Mouse (Mus musculus) CH12.LX (cell line): ENCODE results near the gene Fam178b. TPM values are rescaled to one million over a fixed set of nuclear protein-coding genes. Genes with fewer than 3 reads are reported as not detected.

Source experiments
- DNase-seq: peaks from one replicate; pipeline ENCODE4 v3.0.0-alpha.2; 2013; ENCODE audit errors: extremely low read depth
- H3K27ac ChIP-seq: 2 replicates; pipeline ENCODE4 v1.5.1; 2012; ENCODE audit warnings: low read depth, mild to moderate bottlenecking, control low read depth, moderate library complexity; ENCODE audit not compliant: insufficient read depth
- H3K27me3 ChIP-seq: replicated peaks from 2 replicates; pipeline ENCODE3; 2012; ENCODE audit warnings: inconsistent platforms
- H3K36me3 ChIP-seq, 2 experiments: replicated peaks in 1 of 2; 2 replicates each; pipeline versions ENCODE3 to v1.6.1; 2012; ENCODE audit warnings: inconsistent platforms in 1 of 2, low read length in 1 of 2, mild to moderate bottlenecking in 1 of 2, mixed read lengths in 1 of 2, moderate library complexity in 1 of 2; ENCODE audit not compliant: control insufficient read depth in 1 of 2, insufficient read depth in 1 of 2
- H3K4me1 ChIP-seq, 2 experiments: 2 replicates each; pipeline ENCODE4 v1.6.1; 2012; ENCODE audit warnings: inconsistent platforms in 1 of 2, moderate library complexity in 1 of 2; ENCODE audit not compliant: insufficient read depth in 2 of 2, control insufficient read depth in 1 of 2
- H3K4me2 ChIP-seq: 2 replicates; pipeline ENCODE4 v1.6.1; 2012; ENCODE audit warnings: low read depth, mild to moderate bottlenecking, control low read depth; ENCODE audit not compliant: poor library complexity, insufficient read depth, severe bottlenecking
- H3K4me3 ChIP-seq, 3 experiments: fragments of 150-350 bp in 1 of 3; sonication (generic) in 1 of 3; replicated peaks in 1 of 3; 2 replicates each; pipeline versions ENCODE3 to v1.5.1; 2011 to 2012; ENCODE audit warnings: low read depth in 2 of 3, low read length in 2 of 3, mild to moderate bottlenecking in 2 of 3, moderate library complexity in 2 of 3, control low read depth in 1 of 3, improper control_type of control experiment in 1 of 3, inconsistent platforms in 1 of 3, mixed read lengths in 1 of 3; ENCODE audit not compliant: poor library complexity in 1 of 3
- H3K79me2 ChIP-seq: replicated peaks from 2 replicates; pipeline ENCODE4 v1.6.1; 2012; ENCODE audit warnings: mild to moderate bottlenecking, moderate library complexity; ENCODE audit not compliant: control insufficient read depth, poor library complexity, insufficient read depth, severe bottlenecking; ENCODE audit errors: extremely low read depth
- H3K9ac ChIP-seq: 2 replicates; pipeline ENCODE4 v1.6.1; 2012; ENCODE audit warnings: low read depth, mild to moderate bottlenecking, control low read depth, moderate library complexity; ENCODE audit not compliant: insufficient read depth
- H3K9me3 ChIP-seq: replicated peaks from 2 replicates; pipeline ENCODE3; 2012; ENCODE audit warnings: low read length, inconsistent platforms, mixed read lengths
- CHD1 ChIP-seq: IDR thresholded peaks from 2 replicates; pipeline ENCODE4 v1.6.1; 2012; ENCODE audit warnings: low read depth, low read length, improper control_type of control experiment, inconsistent platforms
- EP300 ChIP-seq: IDR thresholded peaks from 2 replicates; pipeline ENCODE4 v1.6.1; 2011; ENCODE audit warnings: low read length, improper control_type of control experiment
- ETS1 ChIP-seq: conservative IDR thresholded peaks from 2 replicates; pipeline ENCODE4 v1.6.1; 2012; ENCODE audit warnings: low read depth, mild to moderate bottlenecking, inconsistent platforms, low read length, improper control_type of control experiment, moderate library complexity
- HCFC1 ChIP-seq: IDR thresholded peaks from 2 replicates; pipeline ENCODE4 v1.6.1; 2012; ENCODE audit warnings: low read depth, mild to moderate bottlenecking, inconsistent platforms, low read length, improper control_type of control experiment
- JUN ChIP-seq: IDR thresholded peaks from 2 replicates; pipeline ENCODE4 v1.6.1; 2011; ENCODE audit warnings: low read depth, mild to moderate bottlenecking, low read length, improper control_type of control experiment, moderate library complexity; ENCODE audit not compliant: insufficient read depth
- KAT2A ChIP-seq: IDR thresholded peaks from 2 replicates; pipeline ENCODE4 v1.6.1; 2012; ENCODE audit warnings: low read length, improper control_type of control experiment, inconsistent platforms; ENCODE audit not compliant: insufficient replicate concordance
- MAFK ChIP-seq: IDR thresholded peaks from 2 replicates; pipeline ENCODE4 v1.6.1; 2011; ENCODE audit warnings: low read length, improper control_type of control experiment; ENCODE audit not compliant: insufficient replicate concordance
- MAX ChIP-seq: IDR thresholded peaks from 2 replicates; pipeline ENCODE4 v1.6.1; 2011; ENCODE audit warnings: low read length, improper control_type of control experiment
- MYC ChIP-seq: IDR thresholded peaks from 2 replicates; pipeline ENCODE4 v1.6.1; 2011; ENCODE audit warnings: low read depth, mild to moderate bottlenecking, improper control_type of control experiment, low read length
- NELFE ChIP-seq: IDR thresholded peaks from 2 replicates; pipeline ENCODE4 v1.6.1; 2011; ENCODE audit warnings: low read depth, low read length, improper control_type of control experiment
- POLR2A ChIP-seq: IDR thresholded peaks from 2 replicates; pipeline ENCODE4 v1.6.1; 2011; ENCODE audit warnings: low read depth, mild to moderate bottlenecking, improper control_type of control experiment, low read length
- POLR2AphosphoS2 ChIP-seq: IDR thresholded peaks from 2 replicates; pipeline ENCODE4 v1.6.1; 2011; ENCODE audit warnings: low read depth, low read length, improper control_type of control experiment
- RAD21 ChIP-seq: IDR thresholded peaks from 2 replicates; pipeline ENCODE4 v1.6.1; 2011; ENCODE audit warnings: low read depth, mild to moderate bottlenecking, low read length, improper control_type of control experiment, moderate library complexity
- RCOR1 ChIP-seq: conservative IDR thresholded peaks from 2 replicates; pipeline ENCODE4 v1.6.1; 2012; ENCODE audit warnings: low read depth, mild to moderate bottlenecking, inconsistent platforms, low read length, improper control_type of control experiment
- SIN3A ChIP-seq: IDR thresholded peaks from 2 replicates; pipeline ENCODE4 v1.6.1; 2012; ENCODE audit warnings: low read length, improper control_type of control experiment, inconsistent platforms
- TCF12 ChIP-seq: IDR thresholded peaks from 2 replicates; pipeline ENCODE4 v1.6.1; 2014; ENCODE audit warnings: low read depth, mild to moderate bottlenecking, inconsistent platforms, low read length, improper control_type of control experiment
- UBTF ChIP-seq: IDR thresholded peaks from 2 replicates; pipeline ENCODE4 v1.6.1; 2012; ENCODE audit warnings: low read depth, mild to moderate bottlenecking, inconsistent platforms, low read length, improper control_type of control experiment, moderate library complexity
- ZC3H11A ChIP-seq: IDR thresholded peaks from 2 replicates; pipeline ENCODE4 v1.6.1; 2012; ENCODE audit warnings: low read depth, mild to moderate bottlenecking, inconsistent platforms, low read length, improper control_type of control experiment
- ZMIZ1 ChIP-seq: IDR thresholded peaks from 2 replicates; pipeline ENCODE4 v1.6.1; 2012; ENCODE audit warnings: low read depth, mild to moderate bottlenecking, inconsistent platforms, low read length, improper control_type of control experiment
- dilution Hi-C: fragments of 300-500 bp; cut with MboI; formaldehyde crosslinking; loops from 2 replicates; pipeline ENCODE4 v1.14.3; 2020; ENCODE audit warnings: low sequenced_read_pairs; ENCODE audit not compliant: extremely low pct_unique_long_range_greater_than_20kb, extremely low pct_ligation_motif_present
- in situ Hi-C: fragments of 300-500 bp; cut with MboI; formaldehyde crosslinking; loops from 3 replicates; pipeline ENCODE4 v1.14.3; 2019; ENCODE audit warnings: low sequenced_read_pairs, low pct_ligation_motif_present, low pct_unique_long_range_greater_than_20kb, mixed read lengths
- polyA plus RNA-seq: library from polyadenylated mRNA; unstranded; fragments of >175 nt; gene quantifications from 2 replicates; pipeline ENCODE4 v1.2.1, GENCODE M21; 2012; ENCODE audit warnings: low read depth; ENCODE audit not compliant: insufficient read length
- total RNA-seq, 2 experiments: library from RNA; depleted of rRNA; stranded (reverse); fragments of 300-350 nt in 1 of 2; fragments of >200 nt in 1 of 2; gene quantifications; 2 replicates each; pipeline ENCODE4 v1.2.3; 2012 to 2014

Gene Fam178b
- total and polyA plus RNA-seq, 3 experiments: 0.50 TPM; not detected in 2

DNA sequence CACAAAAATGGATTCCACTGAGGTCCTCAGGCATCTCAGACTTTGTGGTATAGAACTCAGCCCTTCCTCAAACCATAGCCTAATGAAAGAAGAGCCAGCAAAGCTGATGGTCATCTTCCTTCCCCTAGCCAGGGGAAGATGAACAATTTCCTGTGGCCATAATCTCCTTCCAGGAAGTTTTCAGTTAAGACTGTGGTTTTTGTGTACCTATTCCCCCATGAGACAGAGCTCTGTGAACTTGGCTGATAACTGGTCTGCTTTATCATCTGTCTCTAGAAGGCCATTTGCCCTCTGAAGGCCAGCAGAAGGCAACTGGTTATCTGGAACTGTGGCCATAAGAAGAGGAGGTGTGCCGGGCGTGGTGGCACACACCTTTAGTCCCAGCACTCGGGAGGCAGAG lies 26.8 kb downstream of the Fam178b start:
- dilution Hi-C loops: no loop called here
- TF ChIP-seq MAX (no peak), POLR2A (no peak), ETS1 (no peak), UBTF (no peak), ZMIZ1 (no peak), MAFK (no peak), MYC (no peak), KAT2A (no peak), JUN (no peak), ZC3H11A (no peak), POLR2AphosphoS2 (no peak), NELFE (no peak), HCFC1 (no peak), CHD1 (no peak), RAD21 (no peak), TCF12 (no peak), RCOR1 (no peak), EP300 (no peak)

DNA sequence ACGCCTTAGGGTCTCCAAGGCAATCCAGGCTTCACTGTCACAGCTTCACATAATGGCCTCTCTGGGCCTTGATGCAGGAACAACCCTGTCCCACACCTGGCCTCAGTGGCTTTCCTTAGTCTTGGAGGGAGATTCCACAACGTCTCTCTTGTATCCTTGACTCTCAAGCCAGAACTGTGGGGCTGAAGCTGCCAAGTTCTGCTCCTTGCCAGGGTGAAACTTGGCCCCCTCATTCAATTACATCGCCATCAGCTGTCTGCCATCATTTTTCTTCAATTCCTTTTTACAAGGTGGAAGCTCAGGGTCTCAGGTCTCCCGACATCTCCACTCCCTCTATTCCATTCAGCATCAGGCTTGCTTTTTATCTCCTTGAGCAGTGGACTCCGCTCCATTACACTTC lies 27.9 kb downstream of the Fam178b start:
- Histone ChIP-seq H3K9me3 (no peaks in the 10 kb centered on the region), H3K27ac (no peak overlapping the region), H3K4me2 (no peak overlapping the region), H3K36me3 (no peaks in the 10 kb centered on the region), H3K4me3 (no peak overlapping the region), H3K9ac (no peak overlapping the region), H3K79me2 (no peaks in the 10 kb centered on the region), H3K4me1 (peaks cover 13 to 22% of the 10 kb centered on the region in 2 experiments), H3K27me3 (no peaks in the 10 kb centered on the region)
- in situ Hi-C loops: no loop called here
- dilution Hi-C loops: no loop called here
- no peak for DNase-seq
- TF ChIP-seq SIN3A: no peak

More for the DNA sequence above, 26.8 kb downstream of the Fam178b start:
- Histone ChIP-seq H3K9me3 (no peaks in the 10 kb centered on the region), H3K27ac (no peak overlapping the region), H3K27me3 (no peaks in the 10 kb centered on the region), H3K4me1 (peaks cover 13 to 22% of the 10 kb centered on the region in 2 experiments), H3K9ac (no peak overlapping the region), H3K36me3 (no peaks in the 10 kb centered on the region), H3K79me2 (no peaks in the 10 kb centered on the region), H3K4me3 (no peak overlapping the region), H3K4me2 (no peak overlapping the region)
- no peak for DNase-seq
- in situ Hi-C loops: no loop called here
